Mouse (Mus musculus) erythroblast, adult 5-6 weeks (primary cell): ENCODE results near the gene Rspry1. TPM values are rescaled to one million over a fixed set of nuclear protein-coding genes. Genes with fewer than 3 reads are reported as not detected.

Experiments used
- ATAC-seq: replicated peaks from 2 replicates; pipeline ENCODE4 v1.8.0; 2016; ENCODE audit warnings: moderate number of reproducible peaks, mild to moderate bottlenecking, moderate TSS enrichment, inconsistent platforms; ENCODE audit not compliant: poor library complexity, low FRiP score, severe bottlenecking
- total RNA-seq, 2 experiments: library from RNA; stranded (forward) in 1 of 2; stranded (reverse) in 1 of 2; fragments of 150-400 nt in 1 of 2; fragments of 200-764, 138-1000 nt in 1 of 2; gene quantifications; 2 replicates each; pipeline versions ENCODE4 v1.2.3 to v1.2.4; 2015 to 2017; ENCODE audit warnings: low replicate concordance in 2 of 2

Gene Rspry1
- total RNA-seq, 2 experiments from 2014 or later = 12.7 to 19.2 TPM

DNA sequence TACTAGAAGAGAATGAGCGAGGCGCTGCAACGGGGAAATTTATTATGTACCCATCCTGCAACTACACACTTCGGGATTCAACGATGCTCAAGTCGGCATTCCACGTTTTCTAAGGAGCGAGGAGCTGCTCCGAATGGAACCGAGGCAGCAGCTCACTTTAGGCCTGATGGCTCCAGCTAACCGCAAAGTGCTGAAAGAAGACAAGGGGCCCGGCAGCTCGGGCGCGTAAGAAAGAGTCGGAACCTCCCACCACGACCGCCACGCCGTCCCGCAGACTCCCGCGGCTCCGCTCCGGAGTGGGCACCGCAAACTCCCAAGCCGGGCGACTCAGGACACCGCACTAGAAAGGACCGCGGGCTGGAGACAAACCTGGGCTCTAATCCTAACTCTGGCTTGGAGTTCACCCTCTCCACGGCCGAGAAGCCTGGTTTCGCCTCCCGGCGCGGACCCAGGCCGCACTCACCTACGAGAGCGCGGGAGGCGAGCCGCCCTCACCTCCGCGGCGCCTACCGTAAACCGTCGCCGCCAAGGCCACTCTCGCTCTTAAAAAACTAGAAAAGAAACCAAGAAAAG lies 617 bp upstream of the Rspry1 start:
- ATAC-seq = peak; percentile 29; the same call in 1 of the 2 replicates

DNA sequence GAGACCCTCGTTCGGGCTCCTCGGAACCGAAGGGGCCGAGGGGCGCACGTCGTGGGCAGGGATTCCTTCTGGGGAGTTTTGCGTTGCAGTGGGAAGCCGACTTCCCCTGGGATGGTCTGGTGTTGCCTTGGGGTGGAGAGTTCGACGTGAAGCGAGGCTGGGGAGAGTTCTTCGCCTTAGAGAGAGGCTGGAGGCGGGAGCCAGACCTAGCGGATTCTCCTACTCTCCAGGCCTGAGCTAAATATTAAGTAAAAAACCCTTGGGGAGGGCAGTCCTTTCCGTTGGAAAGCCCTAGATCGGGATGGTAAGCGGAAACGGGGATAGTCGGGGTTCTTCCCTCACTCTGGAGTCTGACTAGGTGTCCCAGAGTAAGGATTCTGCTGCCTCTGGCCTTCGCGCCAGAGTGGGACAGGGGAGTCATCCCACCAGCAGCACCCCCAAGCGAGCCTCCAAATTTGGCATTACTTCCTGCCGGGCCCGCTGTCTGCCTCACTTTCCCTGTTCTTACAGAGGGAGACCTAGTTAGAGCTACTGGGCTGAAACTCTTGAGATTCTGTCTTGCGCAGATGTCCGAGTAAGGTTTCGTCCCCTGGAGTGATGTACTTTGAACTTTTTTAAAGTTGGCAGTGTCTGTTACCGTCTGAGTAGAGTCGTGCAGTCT lies 864 bp downstream of the Rspry1 start:
- ATAC-seq = peak; percentile 19

DNA sequence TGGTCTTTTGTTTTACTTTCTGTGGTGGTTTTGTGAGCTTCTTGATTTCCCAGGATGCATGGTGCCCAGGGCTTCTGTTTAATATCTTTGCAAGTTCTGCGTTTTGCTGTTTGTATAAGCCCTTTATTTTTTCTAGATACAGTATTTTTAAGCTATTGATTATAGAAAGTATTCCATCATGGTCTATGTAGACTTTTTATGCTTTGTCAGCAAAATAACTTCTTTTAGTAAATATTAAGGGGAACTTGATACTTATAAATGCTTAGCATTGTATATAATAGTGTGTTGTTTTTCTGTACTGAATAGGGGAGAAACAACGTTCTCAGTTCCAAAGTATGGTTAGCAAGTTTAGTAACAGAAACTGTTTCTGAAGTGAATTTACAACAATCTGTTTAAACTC lies 2.3 kb downstream of the Rspry1 start:
- no peak for ATAC-seq

DNA sequence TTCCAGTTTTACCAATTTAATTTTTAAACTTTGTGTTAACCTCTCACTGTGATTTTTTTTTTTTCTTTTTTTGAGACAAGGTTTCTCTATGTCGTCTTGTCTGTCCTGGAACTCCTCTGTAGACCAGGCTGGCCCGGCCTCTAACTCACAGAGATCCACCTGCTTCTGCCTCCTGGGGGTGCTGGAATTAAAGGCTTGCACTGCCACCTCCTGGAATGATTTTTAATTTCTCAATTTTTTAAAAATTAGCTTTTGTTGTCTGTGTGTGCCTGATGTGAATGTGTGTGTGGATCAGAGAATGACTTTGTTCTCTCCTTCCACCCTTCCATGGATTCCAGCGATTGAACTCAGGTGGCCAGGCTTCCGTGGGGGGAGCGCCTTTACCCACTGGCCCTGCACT lies 5.3 kb downstream of the Rspry1 start:
- ATAC-seq = no peak

DNA sequence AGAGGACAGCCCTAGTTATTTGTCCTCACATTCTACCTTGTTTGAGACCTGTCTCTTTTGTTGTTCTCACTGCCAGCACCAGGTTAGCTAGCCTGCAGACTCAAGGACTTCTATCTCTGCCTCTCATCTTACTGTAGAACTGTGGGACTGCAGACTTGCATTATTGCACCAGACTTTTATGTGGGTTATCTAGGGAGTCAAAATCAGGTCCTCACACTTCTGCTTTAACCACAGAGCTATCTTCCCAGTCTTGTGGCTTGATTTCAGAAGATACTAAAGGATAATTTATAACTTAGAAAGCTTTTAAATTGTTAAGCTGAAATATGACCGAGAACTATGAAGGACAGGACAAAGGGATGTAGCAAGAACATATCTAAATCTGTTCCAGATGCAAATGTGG lies 23.1 kb downstream of the Rspry1 start:
- no peak for ATAC-seq

DNA sequence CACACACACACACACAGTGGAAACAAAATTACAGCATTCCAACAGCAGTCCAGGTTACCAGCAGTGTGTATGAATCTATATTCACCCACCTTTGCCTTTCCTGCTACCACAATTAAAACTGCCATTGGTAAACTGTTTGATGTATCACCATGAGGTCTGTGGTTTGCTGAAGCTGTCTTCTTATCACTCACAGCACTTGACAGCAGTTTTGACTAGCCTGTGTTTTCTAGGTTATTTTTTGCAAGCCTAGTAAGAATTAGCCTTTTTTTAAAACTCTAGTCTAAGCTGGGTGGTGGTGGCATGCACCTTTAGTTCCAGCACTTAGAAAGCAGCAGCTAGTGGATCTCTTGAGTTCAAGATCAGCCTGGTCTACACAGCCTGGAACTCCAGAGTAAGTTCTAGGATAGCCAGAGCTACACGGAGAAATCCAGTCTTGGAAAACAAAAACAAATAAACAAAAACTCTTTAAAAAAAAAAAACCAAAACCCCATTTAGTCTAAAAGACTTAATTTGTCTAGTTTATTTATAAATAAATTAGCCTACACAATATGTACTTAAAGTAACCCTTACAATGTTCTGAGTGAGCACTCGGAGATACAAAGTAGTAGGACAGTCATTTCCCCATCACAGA lies 31.9 kb downstream of the Rspry1 start:
- ATAC-seq = peak; percentile 60

DNA sequence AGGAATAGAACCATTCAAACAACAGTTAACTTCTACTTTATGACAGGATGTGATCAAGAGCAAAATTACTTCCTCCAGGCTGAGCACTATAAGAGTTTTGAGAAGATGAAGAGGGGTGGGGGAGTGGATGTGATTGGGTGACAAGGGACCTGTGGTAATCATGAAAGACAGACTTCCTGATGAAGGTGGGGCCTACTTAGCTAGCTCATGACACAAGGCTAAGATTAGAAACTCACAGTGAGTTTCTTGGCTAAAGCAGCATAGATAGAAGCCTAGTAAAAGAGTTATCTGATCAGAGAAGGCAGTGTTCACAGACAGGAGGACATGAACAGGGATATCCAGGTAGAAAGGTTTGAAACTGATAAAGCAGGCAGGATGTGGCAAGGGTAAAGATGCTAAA lies 32.5 kb downstream of the Rspry1 start:
- peak; percentile 88 for ATAC-seq

DNA sequence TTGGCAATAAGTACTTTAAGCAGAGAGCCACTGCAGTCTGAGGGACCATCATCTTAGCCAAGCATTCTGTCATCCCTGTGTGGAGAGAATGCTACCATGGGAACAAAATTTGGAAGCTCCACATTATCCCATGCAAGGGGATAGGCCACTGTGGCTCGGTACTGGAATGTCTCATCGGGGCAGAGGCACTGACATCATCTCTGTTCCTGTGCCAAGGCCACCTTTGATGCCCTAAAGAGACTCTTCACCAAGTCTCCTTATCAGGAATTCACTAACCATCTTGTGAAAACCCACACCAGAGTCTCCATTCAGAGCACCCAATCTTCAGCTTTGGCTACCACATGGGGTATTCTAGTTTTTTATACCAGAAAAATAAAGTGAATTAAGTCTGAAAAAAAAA lies 39.4 kb downstream of the Rspry1 start:
- ATAC-seq = no peak

DNA sequence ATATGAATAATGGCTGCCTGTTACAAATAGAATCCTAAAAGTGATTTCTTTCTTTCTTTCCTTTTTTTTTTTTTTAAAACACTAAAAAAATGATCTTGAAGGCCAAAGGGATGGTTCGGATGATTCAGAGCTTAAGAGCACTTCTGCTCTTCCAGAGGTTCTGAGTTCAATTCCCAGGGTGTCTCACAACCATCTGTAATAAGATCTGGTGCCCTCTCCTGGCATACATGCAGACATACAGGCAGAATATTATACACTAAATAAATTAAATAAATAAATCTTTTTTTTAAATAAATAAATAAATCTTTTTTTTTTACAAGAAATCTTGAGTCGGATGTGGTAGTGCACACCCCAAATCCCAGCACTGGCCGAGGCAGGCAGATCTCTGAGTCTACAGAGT lies 40.2 kb downstream of the Rspry1 start:
- no peak for ATAC-seq

DNA sequence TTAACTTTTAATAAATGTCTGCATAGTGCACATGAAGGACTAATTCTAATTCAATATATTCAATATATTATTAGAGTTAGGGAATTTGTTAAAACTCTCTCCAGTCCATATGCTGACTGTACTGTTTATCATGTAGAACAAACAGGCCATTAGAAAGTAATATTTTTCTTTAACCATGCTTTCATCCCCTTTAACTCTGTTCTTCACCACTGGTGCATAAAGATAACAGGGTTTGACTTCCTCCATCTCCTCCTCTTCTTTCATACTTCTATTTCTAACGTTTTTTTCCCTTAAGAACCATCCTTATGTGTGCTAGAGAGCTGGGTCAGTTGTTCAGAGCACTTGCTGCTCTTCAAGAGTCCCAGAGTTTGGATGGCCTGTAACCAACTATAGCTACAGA lies 43.5 kb downstream of the Rspry1 start:
- no peak for ATAC-seq

DNA sequence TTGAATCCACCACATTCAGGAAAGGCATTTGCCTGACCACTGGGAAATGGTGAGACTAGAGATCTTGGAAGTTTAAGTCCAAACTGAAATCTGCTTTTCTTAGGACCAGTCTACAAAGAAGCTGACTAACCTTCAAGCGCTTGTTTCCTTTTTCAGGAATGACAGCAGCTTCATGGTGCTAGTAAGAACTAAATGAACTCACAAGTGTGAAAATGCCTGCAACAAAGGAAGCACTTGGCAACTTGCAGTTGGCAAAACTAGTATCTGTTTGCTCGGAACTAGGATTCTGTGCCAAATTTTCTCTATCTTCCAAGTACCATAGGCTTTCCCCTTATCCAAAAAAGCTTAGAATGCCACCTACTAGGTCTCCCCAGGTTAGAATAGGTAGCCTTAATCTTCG lies 44.4 kb downstream of the Rspry1 start:
- ATAC-seq = no peak

DNA sequence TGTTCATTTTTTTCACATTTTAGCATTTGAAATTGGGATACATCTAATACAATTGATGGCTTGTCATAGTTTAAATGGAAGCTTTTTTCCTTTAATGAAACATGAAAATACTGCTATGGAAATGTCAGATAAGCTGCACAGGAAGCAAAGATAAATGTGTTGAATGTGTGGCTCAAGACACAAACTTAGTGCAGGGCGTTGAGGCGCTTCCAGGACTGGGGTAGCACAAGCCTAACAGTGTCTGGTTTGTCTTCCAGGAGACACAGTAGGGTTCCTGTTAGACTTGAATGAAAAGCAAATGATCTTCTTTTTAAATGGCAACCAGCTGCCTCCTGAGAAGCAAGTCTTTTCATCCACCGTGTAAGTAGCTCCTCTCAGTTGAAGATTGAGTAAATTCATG lies 47.8 kb downstream of the Rspry1 start:
- ATAC-seq = no peak

DNA sequence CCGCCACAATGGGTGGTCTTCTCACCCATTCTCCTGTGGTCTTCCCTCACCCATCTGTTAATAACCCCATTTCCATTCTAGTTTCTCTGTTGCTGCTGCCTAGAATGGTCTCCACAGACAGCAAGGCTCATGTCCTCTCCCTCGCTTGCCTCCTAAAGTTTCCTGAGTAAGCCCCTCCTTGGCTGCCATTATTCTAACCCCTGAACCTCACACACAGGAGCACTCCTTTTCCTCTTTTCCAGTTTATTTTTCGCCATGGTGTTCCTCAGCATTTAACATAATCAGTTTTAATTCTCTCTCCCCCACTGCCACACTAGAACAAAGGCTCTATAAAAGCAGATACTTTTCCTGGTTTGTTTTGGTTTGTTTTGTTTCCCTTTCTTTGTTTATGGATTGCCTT lies 51.2 kb downstream of the Rspry1 start:
- ATAC-seq = no peak

DNA sequence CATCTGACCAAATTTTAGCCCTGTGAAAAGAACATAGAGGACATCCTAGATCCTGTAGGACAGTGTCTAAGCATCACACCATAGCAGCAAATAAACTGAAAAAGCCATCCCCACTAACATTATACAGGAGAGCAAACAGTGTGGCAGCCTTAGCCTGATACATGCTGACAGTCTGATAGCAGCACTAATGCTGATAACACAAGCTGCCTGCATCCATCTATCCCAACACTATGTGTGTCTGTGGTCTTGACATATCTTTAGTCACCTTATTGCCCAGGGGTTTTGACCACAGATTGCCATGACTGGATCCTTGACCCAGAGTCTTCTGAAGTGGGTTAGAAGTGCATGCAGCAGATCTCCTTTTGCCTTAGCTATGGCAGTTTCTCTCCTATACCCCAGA lies 53.3 kb downstream of the Rspry1 start:
- peak; percentile 70 for ATAC-seq

DNA sequence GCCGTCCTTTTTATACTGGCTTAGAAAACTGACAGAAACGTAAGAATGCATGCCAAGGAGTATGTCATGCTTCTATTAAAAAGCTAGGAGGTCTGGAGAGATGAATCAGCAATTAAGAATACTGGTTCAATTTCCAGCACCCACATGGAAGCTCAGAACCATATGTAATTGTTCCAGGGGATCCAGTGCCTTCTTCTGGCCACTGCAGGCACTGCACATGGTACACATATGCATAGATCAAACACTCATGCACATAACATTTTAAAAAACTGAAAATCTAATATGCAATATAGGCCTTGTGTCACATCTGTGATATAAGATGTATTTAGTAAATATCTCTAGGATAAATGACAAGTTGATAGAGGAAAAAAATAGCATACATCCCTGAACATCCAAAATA lies 56.3 kb downstream of the Rspry1 start:
- ATAC-seq = no peak

DNA sequence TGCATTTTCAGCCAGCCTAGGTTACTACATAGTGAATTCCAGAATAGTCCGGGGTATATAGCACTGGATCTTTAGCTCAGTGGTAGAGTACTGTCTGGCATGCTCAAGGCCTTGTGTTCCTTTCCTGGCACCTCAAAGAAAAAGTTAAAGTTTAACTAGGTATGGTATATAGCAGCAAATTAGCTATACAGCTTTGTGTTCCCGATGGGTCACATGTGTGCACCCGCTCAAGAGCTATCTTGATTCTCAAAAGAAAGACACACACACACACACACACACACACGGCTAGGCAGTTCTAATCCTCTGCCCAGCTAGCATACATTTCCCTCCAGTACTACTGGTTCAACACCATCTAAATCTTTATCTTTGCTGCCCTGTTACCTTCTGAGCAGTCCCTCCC lies 58.7 kb downstream of the Rspry1 start:
- no peak for ATAC-seq

DNA sequence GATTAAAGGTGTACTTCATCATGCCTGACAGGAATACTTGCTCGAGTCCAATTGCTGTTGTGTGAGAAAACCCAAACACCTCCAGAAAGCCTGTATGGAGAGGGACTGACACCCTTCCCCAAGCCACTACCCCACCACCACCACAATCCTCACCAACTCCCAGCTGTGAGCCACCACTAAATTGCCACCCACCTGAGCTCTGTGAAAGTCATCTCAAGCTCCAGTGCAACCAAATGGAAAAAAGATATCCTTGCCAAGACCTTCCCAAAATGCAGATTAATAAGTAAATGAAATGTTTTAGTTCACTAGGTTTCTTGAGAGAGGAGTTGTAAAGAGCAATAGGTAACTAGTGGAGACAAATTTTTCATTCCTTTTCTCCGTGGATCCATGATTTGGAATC lies 63.0 kb downstream of the Rspry1 start:
- no peak for ATAC-seq

DNA sequence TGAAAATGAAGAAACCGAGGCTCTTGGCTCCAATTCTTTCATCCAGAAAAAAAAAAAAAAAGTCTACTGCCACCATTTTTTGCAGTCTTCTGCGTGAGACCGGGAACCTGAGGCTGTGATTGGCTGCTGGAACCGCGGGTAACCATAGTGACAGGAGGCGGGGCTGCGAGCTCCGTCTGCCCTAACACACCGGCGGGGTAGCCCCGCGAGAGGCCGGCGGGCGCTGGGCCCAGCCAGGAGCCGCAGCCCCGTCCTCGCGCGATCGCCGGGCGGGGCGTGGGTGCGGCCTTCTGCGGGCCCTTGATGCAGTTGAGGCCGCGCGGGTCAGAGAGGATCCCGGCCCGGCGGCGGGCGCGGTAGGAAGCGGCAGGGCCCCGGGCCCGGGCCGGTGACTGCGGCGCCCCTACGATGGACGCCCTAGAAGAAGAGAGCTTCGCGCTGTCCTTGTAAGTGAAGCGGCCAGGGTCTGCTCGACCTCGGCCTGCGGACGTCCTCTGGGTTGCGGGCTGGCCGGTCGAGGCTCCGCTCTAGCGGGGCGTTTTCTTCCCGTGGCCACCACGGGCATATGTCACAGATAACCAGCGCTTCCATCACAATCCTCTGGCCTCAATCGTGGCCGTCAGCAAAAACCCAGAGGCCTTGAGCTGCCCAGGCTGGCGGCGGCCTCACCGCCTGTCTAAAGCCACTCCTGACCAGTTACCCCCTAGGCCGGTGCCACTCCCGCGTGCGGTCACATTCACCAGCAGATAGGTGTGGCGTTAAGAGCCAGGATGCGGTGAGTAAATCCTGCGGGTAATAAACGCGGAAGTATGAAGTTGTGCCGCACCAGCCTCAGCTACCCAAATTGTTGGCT lies 64.9 kb downstream of the Rspry1 start, which contains the start of gene Arl2bp:
Gene Arl2bp (plus strand): TSS at position 145 of the 853 bp plus-strand sequence.
- ATAC-seq = peak; percentile 99

DNA sequence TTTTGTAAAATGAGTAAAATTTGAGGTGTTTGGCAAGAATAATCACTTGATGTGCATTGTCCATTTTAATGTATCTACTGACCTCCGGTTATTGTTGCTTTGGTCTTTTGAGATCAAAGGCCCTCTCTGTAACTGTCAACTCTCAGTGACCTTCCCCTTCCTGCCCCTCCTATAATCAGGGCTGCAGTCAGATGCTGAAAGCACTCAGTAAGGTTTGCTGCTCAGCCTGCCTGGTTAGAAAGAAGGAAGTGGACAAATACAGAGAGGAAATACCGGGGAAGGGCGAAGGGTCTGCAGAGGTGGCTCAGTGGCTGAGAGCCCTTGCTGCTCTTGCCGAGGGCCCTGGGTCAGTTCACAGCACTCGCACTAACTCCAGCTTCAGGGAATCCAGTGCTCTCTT lies 72.6 kb downstream of the Rspry1 start:
- ATAC-seq = no peak

DNA sequence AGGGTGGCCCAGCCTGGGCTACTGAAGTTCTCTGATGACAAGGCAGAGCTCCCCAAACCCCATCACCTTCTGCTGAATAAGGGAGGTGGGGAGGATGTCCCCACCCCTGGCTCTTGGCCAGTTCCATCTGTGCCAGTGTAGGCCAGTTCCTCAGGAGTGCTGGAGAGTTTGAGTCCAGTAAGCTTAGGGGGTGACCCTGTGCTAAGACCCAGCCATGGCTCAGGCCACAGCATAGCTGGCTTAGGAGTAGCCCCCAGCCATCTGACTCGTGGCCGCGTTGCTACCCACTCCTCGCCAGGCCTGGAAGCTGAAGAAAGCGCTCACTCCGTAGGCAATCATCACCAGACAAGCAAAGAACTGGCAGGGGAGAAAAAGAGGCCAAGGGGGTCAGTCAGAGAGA lies 74.2 kb downstream of the Rspry1 start:
- ATAC-seq = no peak

DNA sequence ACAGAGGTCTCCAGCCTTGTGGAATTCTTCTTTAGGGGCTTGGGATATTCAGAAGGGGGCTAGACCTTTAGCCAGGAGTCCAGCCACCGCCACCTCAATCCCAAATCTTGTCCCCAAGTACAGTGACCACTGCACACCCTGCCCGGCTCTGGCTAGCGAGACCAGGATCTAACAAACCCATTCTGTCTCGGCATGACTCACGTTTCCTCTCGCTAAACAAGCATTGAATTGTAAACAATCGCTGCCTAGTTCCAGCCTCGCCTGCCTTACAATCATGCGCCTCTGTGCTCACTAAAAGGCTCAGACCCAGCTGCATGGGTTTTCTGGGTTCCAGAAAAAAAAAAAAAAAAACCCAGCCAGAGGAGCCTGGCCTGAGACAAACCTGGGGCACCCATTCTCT lies 76.8 kb downstream of the Rspry1 start:
- ATAC-seq = no peak
